Mouse (Mus musculus) ovary, adult 18-20 months (tissue): ENCODE data around the gene Stk17b.

Experiments used
- DNase-seq: peaks from one replicate; pipeline ENCODE4 v3.0.0; 2022; ENCODE audit warnings: low spot score, mixed read lengths

Stk17b gene

GRCm38 (mm10) chr1:53784721-53785418 is at the start of gene Stk17b:
Gene Stk17b (minus strand): TSS chr1:53785224.
- peak; percentile 88 for DNase-seq

- no peak for DNase-seq
Measured at GRCm38 (mm10) chr1:53830286-53830685, 45.3 kb upstream of the Stk17b start.

- no peak for DNase-seq
Measured at GRCm38 (mm10) chr1:53829089-53829488, 44.1 kb upstream of the Stk17b start.

- DNase-seq: no peak
Measured at GRCm38 (mm10) chr1:53824446-53825337, 39.7 kb upstream of the Stk17b start.

GRCm38 (mm10) chr1:53823687-53824445 is 38.8 kb upstream of the Stk17b start:
- no peak for DNase-seq

GRCm38 (mm10) chr1:53821983-53822382 is 37.0 kb upstream of the Stk17b start:
- DNase-seq: no peak

GRCm38 (mm10) chr1:53820041-53820632 is 35.1 kb upstream of the Stk17b start:
- DNase-seq: no peak

- no peak for DNase-seq
Measured at GRCm38 (mm10) chr1:53818072-53818862, 33.2 kb upstream of the Stk17b start.

- DNase-seq: no peak
Measured at GRCm38 (mm10) chr1:53816353-53816752, 31.3 kb upstream of the Stk17b start.

GRCm38 (mm10) chr1:53814077-53814705 is 29.2 kb upstream of the Stk17b start:
- no peak for DNase-seq

GRCm38 (mm10) chr1:53811919-53812318 is 26.9 kb upstream of the Stk17b start:
- DNase-seq: no peak

- no peak for DNase-seq
Measured at GRCm38 (mm10) chr1:53808229-53808628, 23.2 kb upstream of the Stk17b start.

GRCm38 (mm10) chr1:53797811-53798210 is 12.8 kb upstream of the Stk17b start:
- no peak for DNase-seq

GRCm38 (mm10) chr1:53797074-53797473 is 12.1 kb upstream of the Stk17b start:
- no peak for DNase-seq

- DNase-seq: no peak
Measured at GRCm38 (mm10) chr1:53796271-53796670, 11.2 kb upstream of the Stk17b start.

- DNase-seq: no peak
Measured at GRCm38 (mm10) chr1:53795591-53795990, 10.6 kb upstream of the Stk17b start.

- DNase-seq: no peak
Measured at GRCm38 (mm10) chr1:53795081-53795480, 10.1 kb upstream of the Stk17b start.

- DNase-seq: no peak
Measured at GRCm38 (mm10) chr1:53794279-53794678, 9.3 kb upstream of the Stk17b start.

- DNase-seq: no peak
Measured at GRCm38 (mm10) chr1:53791343-53791742, 6.3 kb upstream of the Stk17b start.

- DNase-seq: no peak
Measured at GRCm38 (mm10) chr1:53784291-53784720, 718 bp downstream of the Stk17b start.

- DNase-seq: no peak
Measured at GRCm38 (mm10) chr1:53782956-53783355, 2.1 kb downstream of the Stk17b start.
